Mouse (Mus musculus): ENCODE results near the gene Palld. TPM values are rescaled to one million over a fixed set of nuclear protein-coding genes. Genes with fewer than 3 reads are reported as not detected.

The Palld gene
- polyA plus RNA-seq, 1 experiment from 2014 or later, result 17.3 TPM

DNA sequence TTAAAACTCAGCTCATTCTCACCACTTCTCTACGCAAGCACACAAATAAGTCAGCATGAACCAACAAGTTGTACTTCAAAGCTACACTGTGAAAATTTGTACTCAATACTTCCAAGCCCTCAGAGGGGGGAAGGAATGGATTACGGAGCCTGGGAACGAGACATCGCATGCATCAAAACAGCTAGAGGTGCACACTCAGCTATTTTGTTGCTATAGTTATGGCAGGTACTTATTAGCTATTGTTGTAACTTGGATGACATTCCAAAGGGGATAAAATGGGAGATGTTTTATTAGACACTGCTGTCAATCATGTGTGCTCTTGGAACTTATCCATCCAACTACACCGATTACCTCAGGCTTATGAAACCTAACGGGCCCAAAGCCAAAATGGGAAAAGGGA is 171.8 kb downstream of the Palld start:
- no peaks in the 10 kb centered on the region for H3K27me3 ChIP-seq (replicated peaks; ENCODE audit: control insufficient read depth, insufficient read depth, low read length)
- no peaks in the 10 kb centered on the region for H3K36me3 ChIP-seq (ENCODE audit: control insufficient read depth, insufficient read depth, low read length)
- no peak overlapping the region for H3K4me2 ChIP-seq (ENCODE audit: low read length)
- no peaks in the 10 kb centered on the region for H3K9me3 ChIP-seq (ENCODE audit: control insufficient read depth, low read length)
- no peaks in the 10 kb centered on the region for H3K4me1 ChIP-seq (ENCODE audit: control insufficient read depth, insufficient read depth, low read depth, low read length)
- WGBS, result 84% methylated on average over 6 of the region's 6 CpGs
- no peak overlapping the region for H3K27ac ChIP-seq (ENCODE audit: low read depth, low read length)
- H3K4me3 ChIP-seq (ENCODE audit: low read length), result no peak overlapping the region
- ATAC-seq, result no peak
- H3K9ac ChIP-seq (ENCODE audit: low read depth, low read length), result no peak overlapping the region

GRCm38 (mm10) chr8:61725306-61726017 is 177.0 kb downstream of the Palld start:
- no peak for ATAC-seq
- H3K27ac ChIP-seq (ENCODE audit: low read depth, low read length), result no peak overlapping the region
- H3K4me2 ChIP-seq (ENCODE audit: low read length), result no peak overlapping the region
- H3K9ac ChIP-seq (ENCODE audit: low read depth, low read length), result no peak overlapping the region
- H3K4me1 ChIP-seq (ENCODE audit: control insufficient read depth, insufficient read depth, low read depth, low read length), result no peaks in the 10 kb centered on the region
- no peaks in the 10 kb centered on the region for H3K27me3 ChIP-seq (replicated peaks; ENCODE audit: control insufficient read depth, insufficient read depth, low read length)
- H3K9me3 ChIP-seq (ENCODE audit: control insufficient read depth, low read length), result no peaks in the 10 kb centered on the region
- 85% methylated on average over 8 of the region's 8 CpGs for WGBS
- no peaks in the 10 kb centered on the region for H3K36me3 ChIP-seq (ENCODE audit: control insufficient read depth, insufficient read depth, low read length)
- H3K4me3 ChIP-seq (ENCODE audit: low read length), result no peak overlapping the region

DNA sequence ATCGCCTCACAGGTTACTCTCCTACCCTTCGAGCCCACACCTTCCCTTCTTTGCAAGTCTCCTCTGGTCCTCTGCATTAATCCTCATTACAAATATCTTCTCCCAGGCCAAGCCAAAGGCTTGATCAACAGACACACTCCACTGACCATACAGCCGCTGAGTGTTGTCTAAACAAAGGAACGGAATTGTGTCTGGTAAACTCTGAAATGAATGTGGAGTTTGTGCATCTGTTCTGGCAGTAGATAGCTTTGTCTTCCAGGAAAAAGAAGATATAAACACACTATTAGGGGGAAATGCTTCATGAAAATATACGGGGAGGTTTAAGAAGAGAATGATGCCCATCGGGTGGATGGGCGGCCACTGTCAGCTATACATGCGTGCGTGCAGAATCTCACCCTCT is 180.3 kb downstream of the Palld start:
- ATAC-seq, result no peak
- H3K9me3 ChIP-seq (ENCODE audit: control insufficient read depth, low read length), result no peaks in the 10 kb centered on the region; the same call in 1 of the 2 replicates
- no peaks in the 10 kb centered on the region for H3K27me3 ChIP-seq (replicated peaks; ENCODE audit: control insufficient read depth, insufficient read depth, low read length)
- H3K27ac ChIP-seq (ENCODE audit: low read depth, low read length), result no peak overlapping the region
- no peaks in the 10 kb centered on the region for H3K4me1 ChIP-seq (ENCODE audit: control insufficient read depth, insufficient read depth, low read depth, low read length)
- H3K36me3 ChIP-seq (ENCODE audit: control insufficient read depth, insufficient read depth, low read length), result no peaks in the 10 kb centered on the region
- no peak overlapping the region for H3K9ac ChIP-seq (ENCODE audit: low read depth, low read length)
- no peak overlapping the region for H3K4me3 ChIP-seq (ENCODE audit: low read length)
- no peak overlapping the region for H3K4me2 ChIP-seq (ENCODE audit: low read length)
- 88% methylated on average over 9 of the region's 9 CpGs for WGBS

GRCm38 (mm10) chr8:61715351-61716125 is 187.0 kb downstream of the Palld start:
- no peak overlapping the region for H3K4me2 ChIP-seq (ENCODE audit: low read length)
- no peaks in the 10 kb centered on the region for H3K27me3 ChIP-seq (replicated peaks; ENCODE audit: control insufficient read depth, insufficient read depth, low read length)
- WGBS, result 63% methylated on average over 14 of the region's 14 CpGs
- no peaks in the 10 kb centered on the region for H3K4me1 ChIP-seq (ENCODE audit: control insufficient read depth, insufficient read depth, low read depth, low read length)
- no peak overlapping the region for H3K4me3 ChIP-seq (ENCODE audit: low read length)
- ATAC-seq, result no peak
- no peaks in the 10 kb centered on the region for H3K36me3 ChIP-seq (ENCODE audit: control insufficient read depth, insufficient read depth, low read length)
- H3K9me3 ChIP-seq (ENCODE audit: control insufficient read depth, low read length), result no peaks in the 10 kb centered on the region; the same call in 1 of the 2 replicates
- no peak overlapping the region for H3K9ac ChIP-seq (ENCODE audit: low read depth, low read length)
- H3K27ac ChIP-seq (ENCODE audit: low read depth, low read length), result no peak overlapping the region

DNA sequence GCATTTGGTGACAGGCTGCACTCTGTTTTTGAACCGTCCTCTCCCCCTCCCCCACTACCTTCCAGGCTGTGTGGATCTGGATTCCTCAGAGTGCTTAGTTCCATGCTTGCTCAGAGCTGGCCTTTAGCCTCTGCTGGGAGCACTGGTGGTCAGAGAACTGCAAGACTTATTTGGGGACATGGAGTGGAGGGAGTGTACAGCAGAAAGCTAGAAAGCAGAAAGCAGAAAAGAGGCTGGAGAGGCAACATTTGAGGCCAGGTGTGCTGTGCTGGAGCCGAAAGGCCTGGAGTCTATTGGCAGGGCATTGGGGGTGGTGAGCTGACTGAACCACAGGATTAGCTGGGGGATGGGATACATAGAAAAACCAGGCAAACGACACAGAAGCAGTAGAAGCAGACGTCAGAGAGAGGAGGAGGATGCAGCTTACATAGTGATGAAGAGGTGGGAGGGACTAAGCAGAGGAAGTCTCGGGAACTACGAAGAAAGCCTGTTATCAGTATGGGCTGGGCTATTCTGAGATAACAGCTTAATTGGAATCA is 188.1 kb downstream of the Palld start:
- no peaks in the 10 kb centered on the region for H3K4me1 ChIP-seq (ENCODE audit: control insufficient read depth, insufficient read depth, low read depth, low read length)
- no peak overlapping the region for H3K9ac ChIP-seq (ENCODE audit: low read depth, low read length)
- no peaks in the 10 kb centered on the region; the same call in 1 of the 2 replicates for H3K9me3 ChIP-seq (ENCODE audit: control insufficient read depth, low read length)
- no peaks in the 10 kb centered on the region for H3K36me3 ChIP-seq (ENCODE audit: control insufficient read depth, insufficient read depth, low read length)
- WGBS, result 51% methylated on average over 6 of the region's 6 CpGs
- ATAC-seq, result no peak
- no peak overlapping the region for H3K27ac ChIP-seq (ENCODE audit: low read depth, low read length)
- H3K4me3 ChIP-seq (ENCODE audit: low read length), result no peak overlapping the region
- H3K4me2 ChIP-seq (ENCODE audit: low read length), result no peak overlapping the region
- no peaks in the 10 kb centered on the region for H3K27me3 ChIP-seq (replicated peaks; ENCODE audit: control insufficient read depth, insufficient read depth, low read length)

- 90% methylated on average over 16 of the region's 16 CpGs for WGBS
- ATAC-seq, result no peak
- H3K4me3 ChIP-seq (ENCODE audit: low read length), result no peak overlapping the region
Measured at GRCm38 (mm10) chr8:61713195-61713990, 189.1 kb downstream of the Palld start.

DNA sequence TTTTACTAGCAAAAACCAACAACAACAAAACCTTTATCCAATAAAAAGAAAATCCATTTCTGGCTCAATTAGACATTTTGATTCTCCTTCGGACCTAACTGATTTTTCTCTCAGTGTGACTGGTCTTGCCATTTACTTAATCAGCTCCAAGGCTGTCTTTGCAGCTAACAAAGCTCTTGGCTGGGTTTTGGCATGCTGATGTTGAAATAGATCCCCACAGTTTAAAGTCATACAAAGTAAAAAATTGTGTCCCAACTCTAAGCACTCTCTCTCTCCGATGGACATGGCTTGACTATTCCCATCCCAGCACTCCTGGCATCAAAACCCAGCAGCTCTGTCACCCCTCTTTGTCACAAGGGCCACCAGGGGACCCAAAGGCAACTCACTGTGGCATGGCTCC is 190.1 kb downstream of the Palld start:
- Histone ChIP-seq H3K36me3 (ENCODE audit: control insufficient read depth, insufficient read depth, low read length) (no peaks in the 10 kb centered on the region), H3K4me3 (ENCODE audit: low read length) (no peak overlapping the region), H3K27me3 (replicated peaks; ENCODE audit: control insufficient read depth, insufficient read depth, low read length) (no peaks in the 10 kb centered on the region), H3K4me1 (ENCODE audit: control insufficient read depth, insufficient read depth, low read depth, low read length) (no peaks in the 10 kb centered on the region), H3K27ac (ENCODE audit: low read depth, low read length) (no peak overlapping the region), H3K9me3 (ENCODE audit: control insufficient read depth, low read length) (no peaks in the 10 kb centered on the region), H3K9ac (ENCODE audit: low read depth, low read length) (no peak overlapping the region), H3K4me2 (ENCODE audit: low read length) (no peak overlapping the region)
- WGBS, result 85% methylated on average over 2 of the region's 2 CpGs
- ATAC-seq, result no peak

More at GRCm38 (mm10) chr8:61713195-61713990, 189.1 kb downstream of the Palld start:
- H3K4me1 ChIP-seq (ENCODE audit: control insufficient read depth, insufficient read depth, low read depth, low read length), result no peaks in the 10 kb centered on the region
- no peak overlapping the region for H3K27ac ChIP-seq (ENCODE audit: low read depth, low read length)
- no peak overlapping the region for H3K4me2 ChIP-seq (ENCODE audit: low read length)
- no peaks in the 10 kb centered on the region; the same call in 1 of the 2 replicates for H3K9me3 ChIP-seq (ENCODE audit: control insufficient read depth, low read length)
- H3K27me3 ChIP-seq (replicated peaks; ENCODE audit: control insufficient read depth, insufficient read depth, low read length), result no peaks in the 10 kb centered on the region
- H3K36me3 ChIP-seq (ENCODE audit: control insufficient read depth, insufficient read depth, low read length), result no peaks in the 10 kb centered on the region
- H3K9ac ChIP-seq (ENCODE audit: low read depth, low read length), result no peak overlapping the region

- Histone ChIP-seq H3K9ac (ENCODE audit: low read depth, low read length) (no peak overlapping the region), H3K9me3 (ENCODE audit: control insufficient read depth, low read length) (no peaks in the 10 kb centered on the region), H3K27ac (ENCODE audit: low read depth, low read length) (no peak overlapping the region), H3K4me3 (ENCODE audit: low read length) (no peak overlapping the region), H3K27me3 (replicated peaks; ENCODE audit: control insufficient read depth, insufficient read depth, low read length) (no peaks in the 10 kb centered on the region), H3K4me1 (ENCODE audit: control insufficient read depth, insufficient read depth, low read depth, low read length) (no peaks in the 10 kb centered on the region), H3K4me2 (ENCODE audit: low read length) (0 out of 2 replicates have a peak overlapping the region, but pooled peaks have one; percentile 15), H3K36me3 (ENCODE audit: control insufficient read depth, insufficient read depth, low read length) (no peaks in the 10 kb centered on the region)
- WGBS, result 55% methylated on average over 8 of the region's 8 CpGs
- no peak for ATAC-seq
Measured at GRCm38 (mm10) chr8:61708586-61709305, 193.7 kb downstream of the Palld start.

All from hindbrain, embryonic 16.5 days (tissue).